Mouse (Mus musculus) MEL (cell line): Measurements from ENCODE around the gene Ppl. TPM values are rescaled to one million over a fixed set of nuclear protein-coding genes. Genes with fewer than 3 reads are reported as not detected.

Source experiments
- DNase-seq: peaks from one replicate; pipeline ENCODE4 v3.0.0; 2011; ENCODE audit warnings: low read depth, low spot score
- H3K27ac ChIP-seq: 2 replicates; pipeline ENCODE4 v1.5.1; 2012; ENCODE audit warnings: low read depth, mild to moderate bottlenecking, control low read depth, low read length, moderate library complexity; ENCODE audit not compliant: control insufficient read depth
- H3K27me3 ChIP-seq, 2 experiments: fragments of 150-350 bp in 1 of 2; sonication (generic) in 1 of 2; 2 replicates each; pipeline ENCODE4 v1.6.1; 2012; ENCODE audit warnings: low read length in 2 of 2, mild to moderate bottlenecking in 2 of 2, improper control_type of control experiment in 1 of 2, moderate library complexity in 1 of 2; ENCODE audit not compliant: insufficient read depth in 2 of 2, control insufficient read depth in 1 of 2
- H3K36me3 ChIP-seq, 2 experiments: 2 replicates each; pipeline ENCODE4 v1.6.1; 2012 to 2014; ENCODE audit warnings: low read length in 2 of 2, improper control_type of control experiment in 1 of 2, inconsistent platforms in 1 of 2, mild to moderate bottlenecking in 1 of 2; ENCODE audit not compliant: insufficient read depth in 2 of 2, control insufficient read depth in 1 of 2
- H3K4me1 ChIP-seq, 2 experiments: fragments of 150-350 bp in 1 of 2; sonication (generic) in 1 of 2; 2 replicates each; pipeline ENCODE4 v1.6.1; 2012; ENCODE audit warnings: low read length in 2 of 2, improper control_type of control experiment in 1 of 2, mild to moderate bottlenecking in 1 of 2; ENCODE audit not compliant: insufficient read depth in 2 of 2, control insufficient read depth in 1 of 2
- H3K4me3 ChIP-seq, 2 experiments: fragments of 150-350 bp in 1 of 2; sonication (generic) in 1 of 2; 2 replicates each; pipeline ENCODE4 v1.5.1; 2012; ENCODE audit warnings: low read depth in 2 of 2, low read length in 2 of 2, mild to moderate bottlenecking in 2 of 2, moderate library complexity in 2 of 2, control low read depth in 1 of 2, improper control_type of control experiment in 1 of 2; ENCODE audit not compliant: control insufficient read depth in 1 of 2, insufficient read depth in 1 of 2
- H3K79me2 ChIP-seq: 2 replicates; pipeline ENCODE4 v1.6.1; 2012; ENCODE audit warnings: mild to moderate bottlenecking, low read length, moderate library complexity; ENCODE audit not compliant: control insufficient read depth, poor library complexity, insufficient read depth
- H3K9ac ChIP-seq: 2 replicates; pipeline ENCODE4 v1.6.1; 2012; ENCODE audit warnings: low read depth, mild to moderate bottlenecking, control low read depth, low read length, moderate library complexity; ENCODE audit not compliant: control insufficient read depth, poor library complexity, severe bottlenecking
- H3K9me3 ChIP-seq: fragments of 150-350 bp; sonication (generic); replicated peaks from 2 replicates; pipeline ENCODE4 v1.6.1; 2012; ENCODE audit warnings: mild to moderate bottlenecking, low read length, improper control_type of control experiment, moderate library complexity; ENCODE audit not compliant: insufficient read depth
- BHLHE40 ChIP-seq: IDR thresholded peaks from 2 replicates; pipeline ENCODE4 v1.6.1; 2012; ENCODE audit warnings: low read depth, mild to moderate bottlenecking, inconsistent platforms, low read length, improper control_type of control experiment, borderline replicate concordance
- CHD1 ChIP-seq: IDR thresholded peaks from 2 replicates; pipeline ENCODE4 v1.6.1; 2012; ENCODE audit warnings: low read depth, mild to moderate bottlenecking, inconsistent platforms, low read length, improper control_type of control experiment
- CHD2 ChIP-seq: IDR thresholded peaks from 2 replicates; pipeline ENCODE4 v1.6.1; 2011; ENCODE audit warnings: low read length, improper control_type of control experiment
- CTCF ChIP-seq, 3 experiments: IDR thresholded peaks in 2 of 3; conservative IDR thresholded peaks in 1 of 3; 2 replicates each; pipeline ENCODE4 v1.5.1; 2011 to 2012; ENCODE audit warnings: low read length in 3 of 3, low read depth in 2 of 3, mild to moderate bottlenecking in 2 of 3, improper control_type of control experiment in 1 of 3, inconsistent platforms in 1 of 3, mixed read lengths in 1 of 3, moderate library complexity in 1 of 3; ENCODE audit not compliant: control insufficient read depth in 1 of 3, insufficient read depth in 1 of 3, poor library complexity in 1 of 3, severe bottlenecking in 1 of 3
- ELF1 ChIP-seq: IDR thresholded peaks from 2 replicates; pipeline ENCODE4 v1.6.1; 2014; ENCODE audit warnings: low read depth, mild to moderate bottlenecking, inconsistent platforms, low read length, improper control_type of control experiment, moderate library complexity
- EP300 ChIP-seq, 2 experiments: IDR thresholded peaks; 2 replicates each; pipeline ENCODE4 v1.6.1; 2011; ENCODE audit warnings: improper control_type of control experiment in 2 of 2, low read length in 2 of 2, low read depth in 1 of 2, mild to moderate bottlenecking in 1 of 2
- GATA1 ChIP-seq: IDR thresholded peaks from 2 replicates; pipeline ENCODE4 v1.6.1; 2011; ENCODE audit warnings: low read depth, low read length, improper control_type of control experiment
- HCFC1 ChIP-seq: IDR thresholded peaks from 2 replicates; pipeline ENCODE4 v1.6.1; 2012; ENCODE audit warnings: low read depth, mild to moderate bottlenecking, inconsistent platforms, low read length, improper control_type of control experiment, moderate library complexity
- JUND ChIP-seq: IDR thresholded peaks from 2 replicates; pipeline ENCODE4 v1.6.1; 2011; ENCODE audit warnings: low read depth, mild to moderate bottlenecking, improper control_type of control experiment, low read length
- KAT2A ChIP-seq: conservative IDR thresholded peaks from 2 replicates; pipeline ENCODE4 v1.6.1; 2012; ENCODE audit warnings: low read depth, low read length, improper control_type of control experiment, inconsistent platforms
- MAFK ChIP-seq: IDR thresholded peaks from 2 replicates; pipeline ENCODE4 v1.6.1; 2011; ENCODE audit warnings: low read depth, mild to moderate bottlenecking, low read length, improper control_type of control experiment, borderline replicate concordance
- MAZ ChIP-seq: IDR thresholded peaks from 2 replicates; pipeline ENCODE4 v1.6.1; 2012; ENCODE audit warnings: low read depth, mild to moderate bottlenecking, inconsistent platforms, low read length, improper control_type of control experiment
- MEF2A ChIP-seq: IDR thresholded peaks from 2 replicates; pipeline ENCODE4 v1.6.1; 2014; ENCODE audit warnings: low read depth, mild to moderate bottlenecking, inconsistent platforms, low read length, improper control_type of control experiment; ENCODE audit not compliant: poor library complexity, insufficient replicate concordance, severe bottlenecking; ENCODE audit errors: extremely low read depth
- MXI1 ChIP-seq: IDR thresholded peaks from 2 replicates; pipeline ENCODE4 v1.6.1; 2011; ENCODE audit warnings: mild to moderate bottlenecking, low read depth, low read length, improper control_type of control experiment
- MYC ChIP-seq: IDR thresholded peaks from 2 replicates; pipeline ENCODE4 v1.6.1; 2011; ENCODE audit warnings: low read depth, mild to moderate bottlenecking, low read length, improper control_type of control experiment, moderate library complexity
- POLR2A ChIP-seq, 2 experiments: IDR thresholded peaks; 2 replicates each; pipeline ENCODE4 v1.6.1; 2011 to 2012; ENCODE audit warnings: low read length in 2 of 2, mild to moderate bottlenecking in 2 of 2, control low read depth in 1 of 2, improper control_type of control experiment in 1 of 2, low read depth in 1 of 2, moderate library complexity in 1 of 2; ENCODE audit not compliant: control insufficient read depth in 1 of 2, insufficient read depth in 1 of 2, poor library complexity in 1 of 2
- POLR2AphosphoS5 ChIP-seq: IDR thresholded peaks from 2 replicates; pipeline ENCODE4 v1.6.1; 2012; ENCODE audit warnings: low read depth, borderline replicate concordance, mild to moderate bottlenecking, inconsistent platforms, low read length, moderate library complexity, mixed read lengths
- RAD21 ChIP-seq: IDR thresholded peaks from 2 replicates; pipeline ENCODE4 v1.6.1; 2011; ENCODE audit warnings: mild to moderate bottlenecking, low read depth, low read length, improper control_type of control experiment
- RCOR1 ChIP-seq: IDR thresholded peaks from 2 replicates; pipeline ENCODE4 v1.6.1; 2012; ENCODE audit warnings: low read depth, mild to moderate bottlenecking, inconsistent platforms, low read length, improper control_type of control experiment
- SIN3A ChIP-seq: IDR thresholded peaks from 2 replicates; pipeline ENCODE4 v1.6.1; 2012; ENCODE audit warnings: low read length, improper control_type of control experiment, inconsistent platforms
- SMC3 ChIP-seq: IDR thresholded peaks from 2 replicates; pipeline ENCODE4 v1.6.1; 2011; ENCODE audit warnings: low read depth, low read length, improper control_type of control experiment
- TAL1 ChIP-seq: IDR thresholded peaks from 2 replicates; pipeline ENCODE4 v1.6.1; 2012; ENCODE audit warnings: mild to moderate bottlenecking, inconsistent platforms, low read length, moderate library complexity, mixed read lengths
- TCF12 ChIP-seq: IDR thresholded peaks from 2 replicates; pipeline ENCODE4 v1.6.1; 2014; ENCODE audit warnings: low read depth, mild to moderate bottlenecking, inconsistent platforms, low read length, improper control_type of control experiment, moderate library complexity
- UBTF ChIP-seq: IDR thresholded peaks from 2 replicates; pipeline ENCODE4 v1.6.1; 2012; ENCODE audit warnings: low read depth, mild to moderate bottlenecking, inconsistent platforms, low read length, improper control_type of control experiment, moderate library complexity, borderline replicate concordance; ENCODE audit not compliant: insufficient read depth
- USF1 ChIP-seq: IDR thresholded peaks from 2 replicates; pipeline ENCODE4 v1.6.1; 2014; ENCODE audit warnings: low read depth, mild to moderate bottlenecking, inconsistent platforms, low read length, improper control_type of control experiment, moderate library complexity
- ZC3H11A ChIP-seq: IDR thresholded peaks from 2 replicates; pipeline ENCODE4 v1.6.1; 2012; ENCODE audit warnings: low read depth, mild to moderate bottlenecking, inconsistent platforms, low read length, improper control_type of control experiment
- ZKSCAN1 ChIP-seq: IDR thresholded peaks from 2 replicates; pipeline ENCODE4 v1.6.1; 2012; ENCODE audit warnings: low read depth, mild to moderate bottlenecking, inconsistent platforms, low read length, improper control_type of control experiment, moderate library complexity
- ZNF384 ChIP-seq: IDR thresholded peaks from 2 replicates; pipeline ENCODE4 v1.6.1; 2012; ENCODE audit warnings: low read depth, mild to moderate bottlenecking, inconsistent platforms, low read length, improper control_type of control experiment
- polyA plus RNA-seq, 2 experiments: library from polyadenylated mRNA; stranded (reverse) in 1 of 2; unstranded in 1 of 2; fragments of >175 nt in 1 of 2; fragments of >200 nt in 1 of 2; gene quantifications; 2 replicates each; pipeline versions ENCODE4 v1.2.1 to v1.2.4; 2012; ENCODE audit warnings: low replicate concordance in 2 of 2, low read depth in 1 of 2; ENCODE audit not compliant: insufficient read length in 2 of 2, insufficient read depth in 1 of 2, missing spikeins in 1 of 2
- total RNA-seq: library from RNA; depleted of rRNA; stranded (reverse); fragments of 300-350 nt; gene quantifications from 2 replicates; pipeline ENCODE4 v1.2.3, GENCODE M21; 2012

Gene Ppl
- total and polyA plus RNA-seq, 3 experiments = 0.01 TPM; not detected in 2

- no peaks in the 10 kb centered on the region for H3K4me1 ChIP-seq
- H3K9me3 ChIP-seq = no peaks in the 10 kb centered on the region
- no peak overlapping the region for H3K27ac ChIP-seq
- H3K27me3 ChIP-seq = no peaks in the 10 kb centered on the region
- no peaks in the 10 kb centered on the region for H3K79me2 ChIP-seq
- no peak for TF ChIP-seq RCOR1
- no peak for TF ChIP-seq ZNF384
- TF ChIP-seq JUND = no peak
- no peak for TF ChIP-seq SMC3
- TF ChIP-seq KAT2A = no peak
- TF ChIP-seq MYC = no peak
- no peak for TF ChIP-seq POLR2AphosphoS5
- no peak for TF ChIP-seq POLR2A (IDR thresholded peaks at IDR 0.05; ENCODE audit: control insufficient read depth in 1 of 2, insufficient read depth in 1 of 2, low read depth in 1 of 2, low read length in 2 of 2, poor library complexity in 1 of 2)
- TF ChIP-seq USF1 = no peak
- no peak for TF ChIP-seq GATA1
- TF ChIP-seq HCFC1 = no peak
- no peak for TF ChIP-seq MEF2A
- no peak for TF ChIP-seq CHD2
- TF ChIP-seq CHD1 = no peak
- TF ChIP-seq MAZ = no peak
- no peak for TF ChIP-seq BHLHE40
- no peak for TF ChIP-seq MXI1
- no peak for TF ChIP-seq ZKSCAN1
- TF ChIP-seq, all 39 proteins: peak for 0
- DNase-seq = peak; percentile 37
- Histone ChIP-seq H3K36me3 (peaks cover 0 to 23% of the 10 kb centered on the region in 2 experiments; a peak in 2 of 4 replicates), H3K4me3 (no peak overlapping the region), H3K9ac (no peak overlapping the region)
These were observed 57.9 kb downstream of the Ppl start for GRCm38 (mm10) chr16:5074341-5074740.

GRCm38 (mm10) chr16:5071974-5072373 lies 60.2 kb downstream of the Ppl start:
- no peak for TF ChIP-seq MXI1
- TF ChIP-seq MEF2A = no peak
- TF ChIP-seq RCOR1 = no peak
- TF ChIP-seq MYC = no peak
- TF ChIP-seq GATA1 = no peak
- TF ChIP-seq ELF1 = no peak
- no peak for TF ChIP-seq TAL1
- no peak for TF ChIP-seq POLR2A (IDR thresholded peaks at IDR 0.05; ENCODE audit: control insufficient read depth in 1 of 2, insufficient read depth in 1 of 2, low read depth in 1 of 2, low read length in 2 of 2, poor library complexity in 1 of 2)
- TF ChIP-seq ZKSCAN1 = no peak
- TF ChIP-seq MAFK = no peak
- TF ChIP-seq TCF12 = no peak
- no peak for TF ChIP-seq RAD21
- no peak for TF ChIP-seq EP300 (IDR thresholded peaks at IDR 0.05; ENCODE audit: low read depth in 1 of 2, low read length in 2 of 2)
- TF ChIP-seq SIN3A = no peak
- TF ChIP-seq ZC3H11A = no peak
- no peak for TF ChIP-seq UBTF
- TF ChIP-seq CTCF (IDR thresholded peaks at IDR 0.05 in 2 of 3, conservative IDR thresholded peaks at IDR 0.05 in 1 of 3; ENCODE audit: control insufficient read depth in 1 of 3, insufficient read depth in 1 of 3, low read depth in 2 of 3, low read length in 3 of 3, poor library complexity in 1 of 3, severe bottlenecking in 1 of 3) = no peak
- no peaks in the 10 kb centered on the region for H3K27me3 ChIP-seq

More at GRCm38 (mm10) chr16:5071974-5072373, 60.2 kb downstream of the Ppl start:
- Histone ChIP-seq H3K9ac (no peak overlapping the region), H3K79me2 (no peaks in the 10 kb centered on the region), H3K36me3 (peaks cover 0 to 24% of the 10 kb centered on the region in 2 experiments; a peak in 2 of 4 replicates), H3K9me3 (no peaks in the 10 kb centered on the region), H3K4me3 (no peak overlapping the region), H3K4me1 (no peaks in the 10 kb centered on the region), H3K27ac (no peak overlapping the region)
- no peak for DNase-seq
